Mouse (Mus musculus): ENCODE measurements at regions not wholly inside any gene's neighbourhood (a gene's known extent, or its start where the extent isn't known, plus 50 kb on each side); places are given as distances from the start of the nearest gene placed in this dataset.
"Not testable (repeated sequence)": the region's sequence is repeated elsewhere in the genome, so short reads cannot be mapped to it uniquely, and the experiment has no call there.

DNA sequence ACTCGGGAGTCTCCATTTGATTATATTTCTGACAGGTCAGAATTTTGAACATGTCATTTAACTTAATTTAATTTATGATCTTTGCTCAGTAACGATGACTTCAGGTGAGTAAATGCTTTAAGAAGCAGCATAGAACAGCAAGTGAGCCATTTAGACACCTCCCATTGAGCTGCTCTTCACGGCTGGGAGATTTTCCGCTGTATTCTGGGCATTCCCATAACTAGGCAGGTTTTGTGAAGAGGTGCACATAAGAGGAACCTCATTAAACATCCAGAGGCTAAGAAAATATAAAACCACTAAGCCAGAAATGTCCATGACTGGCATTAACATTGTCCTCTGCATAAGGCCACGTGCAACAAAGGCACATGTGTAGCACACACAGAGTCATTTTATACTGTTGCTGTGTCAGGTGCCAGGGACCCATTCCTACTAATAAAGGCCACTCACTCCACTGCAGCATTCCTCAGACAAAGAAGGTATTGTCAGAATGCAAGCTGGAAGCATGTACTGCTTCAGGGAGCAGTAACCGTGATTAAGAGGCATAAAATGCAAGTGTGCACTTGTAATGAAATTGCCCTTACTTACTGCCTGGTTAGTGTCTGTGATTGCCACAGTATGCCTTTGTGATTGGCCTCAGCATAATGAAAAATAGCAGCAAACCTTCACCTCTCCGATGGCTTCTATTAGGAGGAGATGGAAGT is 346.5 kb downstream of the Tm4sf1 start:
- DNase-seq (ENCODE audit: low spot score) = no peak
- Histone ChIP-seq H3K4me1 (replicated peaks; ENCODE audit: control insufficient read depth, insufficient read depth) (no peaks in the 10 kb centered on the region), H3K27me3 (ENCODE audit: control insufficient read depth, insufficient read depth, low read length) (no peaks in the 10 kb centered on the region), H3K27ac (replicated peaks) (no peak overlapping the region), H3K9ac (ENCODE audit: low read length) (no peak overlapping the region), H3K4me3 (ENCODE audit: low read depth, low read length) (no peak overlapping the region), H3K4me2 (replicated peaks; ENCODE audit: low read depth) (no peak overlapping the region), H3K36me3 (ENCODE audit: control insufficient read depth, insufficient read depth, low read length) (no peaks in the 10 kb centered on the region), H3K9me3 (ENCODE audit: control insufficient read depth, low read length) (no peaks in the 10 kb centered on the region)
- ATAC-seq (ENCODE audit: low FRiP score, low TSS enrichment) = no peak
- TF ChIP-seq CTCF (IDR thresholded peaks at IDR 0.05; ENCODE audit: low read depth) = no peak
- no peak for TF ChIP-seq EP300 (optimal IDR thresholded peaks at IDR 0.05)
- WGBS = 70% methylated on average over 7 of the region's 7 CpGs

DNA sequence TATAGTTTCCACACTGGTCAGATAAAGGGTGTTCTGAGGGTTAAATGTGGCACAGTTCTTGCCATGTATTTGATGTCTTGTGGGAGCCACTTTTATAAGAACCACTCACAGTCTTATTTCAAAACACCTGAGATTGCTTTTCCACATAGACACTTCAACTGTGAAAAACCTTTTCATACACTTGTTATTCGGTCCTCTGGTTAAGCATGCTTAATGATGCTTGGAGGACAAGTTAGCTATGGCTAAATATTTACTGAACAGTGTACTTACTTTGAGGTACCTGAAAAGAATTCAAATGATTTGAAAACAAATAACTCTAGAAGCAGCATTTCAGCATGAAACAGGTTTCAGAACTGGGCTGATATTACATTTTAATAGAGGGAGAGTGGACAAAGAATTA is 359.2 kb downstream of the Tm4sf1 start:
- H3K9ac ChIP-seq (ENCODE audit: low read length); DNase-seq (ENCODE audit: low spot score); H3K27me3 ChIP-seq (ENCODE audit: control insufficient read depth, insufficient read depth, low read length); ATAC-seq (ENCODE audit: low FRiP score, low TSS enrichment); H3K4me3 ChIP-seq (ENCODE audit: low read depth, low read length); H3K27ac ChIP-seq (replicated peaks); H3K9me3 ChIP-seq (ENCODE audit: control insufficient read depth, low read length); H3K4me2 ChIP-seq (replicated peaks; ENCODE audit: low read depth); H3K4me1 ChIP-seq (replicated peaks; ENCODE audit: control insufficient read depth, insufficient read depth); H3K36me3 ChIP-seq (ENCODE audit: control insufficient read depth, insufficient read depth, low read length): not testable (repeated sequence)
- WGBS = no CpG with 5 or more reads among the region's 1 CpGs

DNA sequence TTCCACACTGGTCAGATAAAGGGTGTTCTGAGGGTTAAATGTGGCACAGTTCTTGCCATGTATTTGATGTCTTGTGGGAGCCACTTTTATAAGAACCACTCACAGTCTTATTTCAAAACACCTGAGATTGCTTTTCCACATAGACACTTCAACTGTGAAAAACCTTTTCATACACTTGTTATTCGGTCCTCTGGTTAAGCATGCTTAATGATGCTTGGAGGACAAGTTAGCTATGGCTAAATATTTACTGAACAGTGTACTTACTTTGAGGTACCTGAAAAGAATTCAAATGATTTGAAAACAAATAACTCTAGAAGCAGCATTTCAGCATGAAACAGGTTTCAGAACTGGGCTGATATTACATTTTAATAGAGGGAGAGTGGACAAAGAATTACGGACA is 372.8 kb downstream of the Tm4sf1 start:
- not testable (repeated sequence) for H3K27ac ChIP-seq (replicated peaks); DNase-seq (ENCODE audit: low spot score); H3K36me3 ChIP-seq (ENCODE audit: control insufficient read depth, insufficient read depth, low read length); H3K9me3 ChIP-seq (ENCODE audit: control insufficient read depth, low read length); H3K4me3 ChIP-seq (ENCODE audit: low read depth, low read length); H3K4me1 ChIP-seq (replicated peaks; ENCODE audit: control insufficient read depth, insufficient read depth); ATAC-seq (ENCODE audit: low FRiP score, low TSS enrichment); H3K4me2 ChIP-seq (replicated peaks; ENCODE audit: low read depth); H3K9ac ChIP-seq (ENCODE audit: low read length); H3K27me3 ChIP-seq (ENCODE audit: control insufficient read depth, insufficient read depth, low read length)
- no CpG with 5 or more reads among the region's 2 CpGs for WGBS

DNA sequence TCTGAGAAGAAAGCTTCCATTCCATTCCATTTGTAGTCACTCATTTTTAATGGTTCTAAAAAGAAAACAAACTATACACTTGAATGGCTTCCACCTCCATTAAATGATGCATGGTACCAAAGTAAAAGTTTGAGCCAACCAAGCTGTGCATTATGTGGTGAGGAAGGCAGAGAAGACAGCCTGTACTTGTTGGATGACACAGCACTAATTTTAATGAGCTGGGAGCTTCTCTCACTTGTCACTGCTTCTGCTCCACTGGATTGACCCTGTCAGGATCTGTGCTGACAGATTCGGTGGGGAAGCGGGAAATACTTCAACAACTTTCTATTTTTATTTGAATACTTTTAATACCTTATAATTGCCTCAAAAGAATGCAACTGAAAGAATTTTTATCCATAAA is 403.3 kb downstream of the Tm4sf1 start:
- TF ChIP-seq EP300 (optimal IDR thresholded peaks at IDR 0.05) (no peak), CTCF (IDR thresholded peaks at IDR 0.05; ENCODE audit: low read depth) (no peak)
- Histone ChIP-seq H3K4me1 (replicated peaks; ENCODE audit: control insufficient read depth, insufficient read depth) (no peaks in the 10 kb centered on the region), H3K27me3 (ENCODE audit: control insufficient read depth, insufficient read depth, low read length) (no peaks in the 10 kb centered on the region), H3K4me2 (replicated peaks; ENCODE audit: low read depth) (no peak overlapping the region), H3K4me3 (ENCODE audit: low read depth, low read length) (no peak overlapping the region), H3K9me3 (ENCODE audit: control insufficient read depth, low read length) (no peaks in the 10 kb centered on the region), H3K27ac (replicated peaks) (no peak overlapping the region), H3K36me3 (ENCODE audit: control insufficient read depth, insufficient read depth, low read length) (no peaks in the 10 kb centered on the region), H3K9ac (ENCODE audit: low read length) (no peak overlapping the region)
- ATAC-seq (ENCODE audit: low FRiP score, low TSS enrichment) (no peak), DNase-seq (ENCODE audit: low spot score) (no peak)
- WGBS = 77% methylated on average over 2 of the region's 2 CpGs

DNA sequence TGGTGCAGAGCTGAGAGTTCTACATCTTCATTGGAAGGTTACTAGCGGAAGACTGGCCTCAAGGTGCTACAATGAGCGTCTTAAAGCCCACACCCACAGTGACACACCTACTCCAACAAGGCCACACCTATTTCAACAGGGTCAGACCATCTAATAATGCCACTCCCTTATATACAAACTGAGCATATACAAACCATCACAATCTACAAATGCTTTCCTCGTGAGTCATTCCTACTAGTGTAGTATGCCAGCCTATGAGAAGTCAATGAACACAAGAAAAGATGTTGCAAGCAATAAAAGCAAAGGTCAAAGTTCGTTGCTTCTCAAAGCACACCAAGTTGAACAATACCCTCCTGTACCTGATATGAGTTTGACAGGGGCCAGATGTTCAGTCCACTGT is 424.7 kb downstream of the Tm4sf1 start:
- H3K4me1 ChIP-seq (replicated peaks; ENCODE audit: control insufficient read depth, insufficient read depth) = no peaks in the 10 kb centered on the region
- H3K27me3 ChIP-seq (ENCODE audit: control insufficient read depth, insufficient read depth, low read length) = no peaks in the 10 kb centered on the region
- no peak overlapping the region for H3K27ac ChIP-seq (replicated peaks)
- ATAC-seq (ENCODE audit: low FRiP score, low TSS enrichment) (peak; percentile 57; the same call in 1 of the 2 replicates), DNase-seq (ENCODE audit: low spot score) (no peak)
- no peak overlapping the region for H3K4me2 ChIP-seq (replicated peaks; ENCODE audit: low read depth)
- no peak overlapping the region for H3K9ac ChIP-seq (ENCODE audit: low read length)
- TF ChIP-seq CTCF (IDR thresholded peaks at IDR 0.05; ENCODE audit: low read depth) (no peak), EP300 (optimal IDR thresholded peaks at IDR 0.05) (no peak)
- no peak overlapping the region for H3K4me3 ChIP-seq (ENCODE audit: low read depth, low read length)
- WGBS = 68% methylated on average over 4 of the region's 4 CpGs
- H3K36me3 ChIP-seq (ENCODE audit: control insufficient read depth, insufficient read depth, low read length) = no peaks in the 10 kb centered on the region
- H3K9me3 ChIP-seq (ENCODE audit: control insufficient read depth, low read length) = no peaks in the 10 kb centered on the region

DNA sequence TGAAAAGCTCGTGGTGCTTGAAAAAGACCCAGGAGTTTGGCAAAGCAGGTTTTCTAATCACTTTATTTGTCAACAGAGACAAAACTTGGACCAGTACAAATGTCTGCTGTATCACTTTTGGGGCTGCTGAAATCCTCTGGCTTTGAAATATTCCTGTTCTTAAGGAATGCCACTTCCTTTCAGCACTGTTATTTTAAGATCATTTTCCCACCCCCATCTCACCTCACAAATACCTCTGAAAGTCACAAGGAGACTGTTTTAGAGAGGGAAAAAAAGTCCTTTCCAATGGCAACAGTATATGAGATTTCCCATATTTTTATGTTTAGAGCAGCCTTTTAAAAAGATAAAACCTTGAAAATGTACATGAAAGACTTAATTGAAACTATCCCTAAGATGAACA is 438.2 kb downstream of the Tm4sf1 start:
- Histone ChIP-seq H3K9me3 (ENCODE audit: control insufficient read depth, low read length) (no peaks in the 10 kb centered on the region), H3K4me1 (replicated peaks; ENCODE audit: control insufficient read depth, insufficient read depth) (no peaks in the 10 kb centered on the region), H3K9ac (ENCODE audit: low read length) (no peak overlapping the region), H3K27ac (replicated peaks) (no peak overlapping the region), H3K27me3 (ENCODE audit: control insufficient read depth, insufficient read depth, low read length) (no peaks in the 10 kb centered on the region), H3K4me3 (ENCODE audit: low read depth, low read length) (no peak overlapping the region), H3K36me3 (ENCODE audit: control insufficient read depth, insufficient read depth, low read length) (no peaks in the 10 kb centered on the region), H3K4me2 (replicated peaks; ENCODE audit: low read depth) (no peak overlapping the region)
- 54% methylated on average over 1 of the region's 1 CpGs for WGBS
- TF ChIP-seq EP300 (optimal IDR thresholded peaks at IDR 0.05) (no peak), CTCF (IDR thresholded peaks at IDR 0.05; ENCODE audit: low read depth) (no peak)
- ATAC-seq (ENCODE audit: low FRiP score, low TSS enrichment) (no peak), DNase-seq (ENCODE audit: low spot score) (no peak)
